Mouse (Mus musculus): ENCODE results near the gene Orc2.

GRCm38 (mm10) chr1:58507249-58507648 is 2.3 kb upstream of the Orc2 start:
- TF ChIP-seq CTCF (IDR thresholded peaks at IDR 0.05; ENCODE audit: low read depth) = no peak
- no peak for TF ChIP-seq EP300 (optimal IDR thresholded peaks at IDR 0.05)
